Mouse (Mus musculus): ENCODE measurements around the gene Gm10799. TPM values are rescaled to one million over a fixed set of nuclear protein-coding genes. Genes with fewer than 3 reads are reported as not detected.

The Gm10799 gene
- polyA plus RNA-seq, 1 experiment from 2014 or later, result not detected

- H3K9ac ChIP-seq, result no peak overlapping the region
- no peak overlapping the region for H3K27ac ChIP-seq
- H3K27me3 ChIP-seq, result no peaks in the 10 kb centered on the region
- 77% methylated on average over 2 of the region's 2 CpGs for WGBS
- no peak overlapping the region for H3K4me3 ChIP-seq
- no peak overlapping the region for H3K4me2 ChIP-seq (replicated peaks)
- no peaks in the 10 kb centered on the region for H3K36me3 ChIP-seq
- no peaks in the 10 kb centered on the region for H3K4me1 ChIP-seq
- no peaks in the 10 kb centered on the region for H3K9me3 ChIP-seq
- ATAC-seq (ENCODE audit: insufficient number of reproducible peaks, insufficient read depth, low FRiP score, low TSS enrichment), result no peak
Measured at GRCm38 (mm10) chr2:104064152-104064551, 4.2 kb downstream of the Gm10799 start.

- no peak overlapping the region for H3K9ac ChIP-seq
- H3K36me3 ChIP-seq, result no peaks in the 10 kb centered on the region
- no peaks in the 10 kb centered on the region for H3K4me1 ChIP-seq
- no peaks in the 10 kb centered on the region for H3K9me3 ChIP-seq
- no peak for ATAC-seq (ENCODE audit: insufficient number of reproducible peaks, insufficient read depth, low FRiP score, low TSS enrichment)
- H3K4me2 ChIP-seq (replicated peaks), result no peak overlapping the region
- H3K27me3 ChIP-seq, result no peaks in the 10 kb centered on the region
- no peak overlapping the region for H3K27ac ChIP-seq
- no peak overlapping the region for H3K4me3 ChIP-seq
Measured at GRCm38 (mm10) chr2:104062665-104063064, 5.7 kb downstream of the Gm10799 start.

GRCm38 (mm10) chr2:104060996-104061395 is 7.4 kb downstream of the Gm10799 start:
- H3K4me2 ChIP-seq (replicated peaks), result no peak overlapping the region
- H3K27me3 ChIP-seq, result no peaks in the 10 kb centered on the region
- WGBS, result 94% methylated on average over 6 of the region's 6 CpGs
- no peaks in the 10 kb centered on the region for H3K4me1 ChIP-seq
- no peaks in the 10 kb centered on the region for H3K36me3 ChIP-seq
- no peak overlapping the region for H3K4me3 ChIP-seq
- H3K27ac ChIP-seq, result no peak overlapping the region
- H3K9ac ChIP-seq, result no peak overlapping the region
- H3K9me3 ChIP-seq, result no peaks in the 10 kb centered on the region
- no peak for ATAC-seq (ENCODE audit: insufficient number of reproducible peaks, insufficient read depth, low FRiP score, low TSS enrichment)

GRCm38 (mm10) chr2:104059786-104060185 is 8.6 kb downstream of the Gm10799 start:
- Histone ChIP-seq H3K27me3 (no peaks in the 10 kb centered on the region), H3K9ac (no peak overlapping the region), H3K4me2 (replicated peaks) (no peak overlapping the region), H3K36me3 (peaks cover 7% of the 10 kb centered on the region; the same call in 1 of the 2 replicates), H3K9me3 (no peaks in the 10 kb centered on the region), H3K4me3 (no peak overlapping the region), H3K27ac (no peak overlapping the region), H3K4me1 (no peaks in the 10 kb centered on the region)
- WGBS, result 71% methylated on average over 10 of the region's 10 CpGs
- no peak for ATAC-seq (ENCODE audit: insufficient number of reproducible peaks, insufficient read depth, low FRiP score, low TSS enrichment)

GRCm38 (mm10) chr2:104058954-104059353 is 9.4 kb downstream of the Gm10799 start:
- no peak for ATAC-seq (ENCODE audit: insufficient number of reproducible peaks, insufficient read depth, low FRiP score, low TSS enrichment)
- Histone ChIP-seq H3K27me3 (no peaks in the 10 kb centered on the region), H3K27ac (no peak overlapping the region), H3K9ac (no peak overlapping the region), H3K4me1 (no peaks in the 10 kb centered on the region), H3K4me2 (replicated peaks) (no peak overlapping the region), H3K4me3 (no peak overlapping the region), H3K9me3 (no peaks in the 10 kb centered on the region), H3K36me3 (peaks cover 15% of the 10 kb centered on the region)
- 91% methylated on average over 4 of the region's 4 CpGs for WGBS

GRCm38 (mm10) chr2:104058381-104058780 is 10.0 kb downstream of the Gm10799 start:
- Histone ChIP-seq H3K27ac (no peak overlapping the region), H3K4me1 (no peaks in the 10 kb centered on the region), H3K9me3 (no peaks in the 10 kb centered on the region), H3K4me3 (no peak overlapping the region), H3K36me3 (peaks cover 18% of the 10 kb centered on the region), H3K4me2 (replicated peaks) (no peak overlapping the region), H3K9ac (no peak overlapping the region), H3K27me3 (no peaks in the 10 kb centered on the region)
- ATAC-seq (ENCODE audit: insufficient number of reproducible peaks, insufficient read depth, low FRiP score, low TSS enrichment), result no peak
- WGBS, result 82% methylated on average over 1 of the region's 1 CpGs

GRCm38 (mm10) chr2:104044479-104045080 is 23.8 kb downstream of the Gm10799 start:
- Histone ChIP-seq H3K4me2 (replicated peaks) (no peak overlapping the region), H3K27me3 (no peaks in the 10 kb centered on the region), H3K9ac (no peak overlapping the region), H3K9me3 (no peaks in the 10 kb centered on the region), H3K36me3 (peaks cover 14% of the 10 kb centered on the region; the same call in 1 of the 2 replicates), H3K4me3 (no peak overlapping the region), H3K4me1 (0 out of 2 replicates have a peak, but pooled peaks cover 4% of the 10 kb centered on the region), H3K27ac (no peak overlapping the region)
- no peak for ATAC-seq (ENCODE audit: insufficient number of reproducible peaks, insufficient read depth, low FRiP score, low TSS enrichment)
- WGBS, result 78% methylated on average over 1 of the region's 1 CpGs

- no peak overlapping the region for H3K4me2 ChIP-seq (replicated peaks)
- peaks cover 19% of the 10 kb centered on the region; the same call in 1 of the 2 replicates for H3K36me3 ChIP-seq
- no peak for ATAC-seq (ENCODE audit: insufficient number of reproducible peaks, insufficient read depth, low FRiP score, low TSS enrichment)
- 38% methylated on average over 5 of the region's 5 CpGs for WGBS
- H3K9me3 ChIP-seq, result no peaks in the 10 kb centered on the region
- no peaks in the 10 kb centered on the region for H3K27me3 ChIP-seq
- H3K9ac ChIP-seq, result no peak overlapping the region
- H3K4me3 ChIP-seq, result no peak overlapping the region
- 0 out of 2 replicates have a peak, but pooled peaks cover 4% of the 10 kb centered on the region for H3K4me1 ChIP-seq
- 0 out of 2 replicates have a peak overlapping the region, but pooled peaks have one; percentile 41 for H3K27ac ChIP-seq
Measured at GRCm38 (mm10) chr2:104043624-104044478, 24.5 kb downstream of the Gm10799 start.

GRCm38 (mm10) chr2:104042766-104043165 is 25.6 kb downstream of the Gm10799 start:
- H3K9ac ChIP-seq, result no peak overlapping the region
- H3K27me3 ChIP-seq, result no peaks in the 10 kb centered on the region
- no peak for ATAC-seq (ENCODE audit: insufficient number of reproducible peaks, insufficient read depth, low FRiP score, low TSS enrichment)
- peaks cover 13% of the 10 kb centered on the region; the same call in 1 of the 2 replicates for H3K36me3 ChIP-seq
- no peaks in the 10 kb centered on the region for H3K9me3 ChIP-seq
- 93% methylated on average over 15 of the region's 15 CpGs for WGBS
- H3K4me3 ChIP-seq, result no peak overlapping the region
- no peak overlapping the region for H3K4me2 ChIP-seq (replicated peaks)
- no peak overlapping the region for H3K27ac ChIP-seq
- H3K4me1 ChIP-seq, result 0 out of 2 replicates have a peak, but pooled peaks cover 4% of the 10 kb centered on the region

GRCm38 (mm10) chr2:104041632-104042031 is 26.7 kb downstream of the Gm10799 start:
- no peaks in the 10 kb centered on the region for H3K9me3 ChIP-seq
- H3K4me3 ChIP-seq, result no peak overlapping the region
- no peaks in the 10 kb centered on the region for H3K27me3 ChIP-seq
- H3K9ac ChIP-seq, result no peak overlapping the region
- no peak overlapping the region for H3K27ac ChIP-seq
- ATAC-seq (ENCODE audit: insufficient number of reproducible peaks, insufficient read depth, low FRiP score, low TSS enrichment), result no peak
- peaks cover 17% of the 10 kb centered on the region; the same call in 1 of the 2 replicates for H3K36me3 ChIP-seq
- WGBS, result 75% methylated on average over 5 of the region's 5 CpGs
- no peak overlapping the region for H3K4me2 ChIP-seq (replicated peaks)
- 0 out of 2 replicates have a peak, but pooled peaks cover 4% of the 10 kb centered on the region for H3K4me1 ChIP-seq

GRCm38 (mm10) chr2:104038236-104038635 is 30.1 kb downstream of the Gm10799 start:
- H3K4me3 ChIP-seq, result no peak overlapping the region

GRCm38 (mm10) chr2:104036316-104036715 is 32.0 kb downstream of the Gm10799 start:
- Histone ChIP-seq H3K27ac (no peak overlapping the region), H3K9me3 (no peaks in the 10 kb centered on the region), H3K36me3 (peaks cover 30% of the 10 kb centered on the region; the same call in 1 of the 2 replicates), H3K9ac (no peak overlapping the region), H3K27me3 (no peaks in the 10 kb centered on the region), H3K4me1 (no peaks in the 10 kb centered on the region), H3K4me3 (no peak overlapping the region), H3K4me2 (replicated peaks) (no peak overlapping the region)
- WGBS, result 82% methylated on average over 3 of the region's 3 CpGs
- no peak for ATAC-seq (ENCODE audit: insufficient number of reproducible peaks, insufficient read depth, low FRiP score, low TSS enrichment)

More at GRCm38 (mm10) chr2:104038236-104038635, 30.1 kb downstream of the Gm10799 start:
- Histone ChIP-seq H3K27ac (no peak overlapping the region), H3K27me3 (no peaks in the 10 kb centered on the region), H3K4me2 (replicated peaks) (no peak overlapping the region), H3K9ac (no peak overlapping the region), H3K4me1 (no peaks in the 10 kb centered on the region), H3K9me3 (no peaks in the 10 kb centered on the region), H3K36me3 (peaks cover 23% of the 10 kb centered on the region; the same call in 1 of the 2 replicates)
- WGBS, result 62% methylated on average over 2 of the region's 2 CpGs
- no peak for ATAC-seq (ENCODE audit: insufficient number of reproducible peaks, insufficient read depth, low FRiP score, low TSS enrichment)
